Mouse (Mus musculus): ENCODE data around the gene Gatad2a. TPM values are rescaled to one million over a fixed set of nuclear protein-coding genes. Genes with fewer than 3 reads are reported as not detected.
A peak's percentile ranks its signal among the peaks of the same experiment; 100 is the strongest.

The Gatad2a gene
- 28.8 and 30.5 TPM in 2 replicates for polyA plus RNA-seq (2014; fragmentation: Nextera tagmentation; extraction: Ambion mirVana)

- Histone ChIP-seq H3K9ac (ENCODE audit: low read length) (peak within 1 kb of the TSS; percentile 75), H3K4me3 (ENCODE audit: low read depth, low read length) (peak within 1 kb of the TSS; percentile 84), H3K27ac (ENCODE audit: low read depth, low read length) (peak within 1 kb of the TSS; percentile 80), H3K36me3 (ENCODE audit: control insufficient read depth, insufficient read depth, low read length) (0 out of 2 replicates have a peak, but pooled peaks cover 3% of the 10 kb centered on the region), H3K4me2 (ENCODE audit: low read length) (peak within 1 kb of the TSS; percentile 75), H3K9me3 (replicated peaks; ENCODE audit: control insufficient read depth, low read length) (no peaks in the 10 kb centered on the region), H3K4me1 (ENCODE audit: control insufficient read depth, insufficient read depth, low read length) (peaks cover 8% of the 10 kb centered on the region), H3K27me3 (replicated peaks; ENCODE audit: control insufficient read depth, insufficient read depth, low read length) (no peaks in the 10 kb centered on the region)
- WGBS = under 1% methylated on average over 56 of the region's 87 CpGs
- DNase-seq (ENCODE audit: low spot score) (peak; percentile 100), ATAC-seq (peak; percentile 100)
Observed at GRCm38 (mm10) chr8:69995776-69996588, at the start of gene Gatad2a. Gatad2a (minus strand) TSS chr8:69996384.

GRCm38 (mm10) chr8:70043996-70044395 is 47.8 kb upstream of the Gatad2a start:
- H3K4me2 ChIP-seq (ENCODE audit: low read length) = peak overlapping the region; percentile 88
- H3K4me1 ChIP-seq (ENCODE audit: control insufficient read depth, insufficient read depth, low read length) = peaks cover 20% of the 10 kb centered on the region
- WGBS = 87% methylated on average over 5 of the region's 5 CpGs
- DNase-seq (ENCODE audit: low spot score) (no peak), ATAC-seq (no peak)
- H3K4me3 ChIP-seq (ENCODE audit: low read depth, low read length) = no peak overlapping the region; the same call in 1 of the 2 replicates
- no peak overlapping the region for H3K27ac ChIP-seq (ENCODE audit: low read depth, low read length)
- peaks cover 8% of the 10 kb centered on the region for H3K36me3 ChIP-seq (ENCODE audit: control insufficient read depth, insufficient read depth, low read length)
- no peaks in the 10 kb centered on the region for H3K9me3 ChIP-seq (replicated peaks; ENCODE audit: control insufficient read depth, low read length)
- H3K9ac ChIP-seq (ENCODE audit: low read length) = no peak overlapping the region
- H3K27me3 ChIP-seq (replicated peaks; ENCODE audit: control insufficient read depth, insufficient read depth, low read length) = no peaks in the 10 kb centered on the region

GRCm38 (mm10) chr8:70042583-70043455 is 46.6 kb upstream of the Gatad2a start, which contains the start of the genes Mau2 and Sugp1:
Mau2 (minus strand) TSS chr8:70042734.
Sugp1 (plus strand) TSS chr8:70042813.
- Histone ChIP-seq H3K27ac (ENCODE audit: low read depth, low read length) (peak within 1 kb of the TSS; percentile 64), H3K4me2 (ENCODE audit: low read length) (peak within 1 kb of the TSS; percentile 88), H3K27me3 (replicated peaks; ENCODE audit: control insufficient read depth, insufficient read depth, low read length) (no peaks in the 10 kb centered on the region), H3K4me3 (ENCODE audit: low read depth, low read length) (peak within 1 kb of the TSS; percentile 100), H3K4me1 (ENCODE audit: control insufficient read depth, insufficient read depth, low read length) (peaks cover 20% of the 10 kb centered on the region), H3K9me3 (replicated peaks; ENCODE audit: control insufficient read depth, low read length) (no peaks in the 10 kb centered on the region), H3K9ac (ENCODE audit: low read length) (peak within 1 kb of the TSS; percentile 98), H3K36me3 (ENCODE audit: control insufficient read depth, insufficient read depth, low read length) (no peaks in the 10 kb centered on the region)
- under 1% methylated on average over 65 of the region's 65 CpGs for WGBS
- DNase-seq (ENCODE audit: low spot score) = peak; percentile 98
- ATAC-seq = peak; percentile 98

- no peaks in the 10 kb centered on the region for H3K9me3 ChIP-seq (replicated peaks; ENCODE audit: control insufficient read depth, low read length)
Observed at GRCm38 (mm10) chr8:70041885-70042546, 45.8 kb upstream of the Gatad2a start.

GRCm38 (mm10) chr8:70037994-70038393 is 41.8 kb upstream of the Gatad2a start:
- Histone ChIP-seq H3K27ac (ENCODE audit: low read depth, low read length) (no peak overlapping the region), H3K27me3 (replicated peaks; ENCODE audit: control insufficient read depth, insufficient read depth, low read length) (no peaks in the 10 kb centered on the region), H3K4me3 (ENCODE audit: low read depth, low read length) (no peak overlapping the region), H3K4me1 (ENCODE audit: control insufficient read depth, insufficient read depth, low read length) (peaks cover 14% of the 10 kb centered on the region), H3K9ac (ENCODE audit: low read length) (no peak overlapping the region), H3K36me3 (ENCODE audit: control insufficient read depth, insufficient read depth, low read length) (peaks cover 6% of the 10 kb centered on the region; the same call in 1 of the 2 replicates), H3K9me3 (replicated peaks; ENCODE audit: control insufficient read depth, low read length) (no peaks in the 10 kb centered on the region), H3K4me2 (ENCODE audit: low read length) (no peak overlapping the region)
- DNase-seq (ENCODE audit: low spot score) (no peak), ATAC-seq (no peak)
- 88% methylated on average over 1 of the region's 1 CpGs for WGBS

More at GRCm38 (mm10) chr8:70041885-70042546, 45.8 kb upstream of the Gatad2a start:
- Histone ChIP-seq H3K9ac (ENCODE audit: low read length) (peak overlapping the region; percentile 98), H3K4me3 (ENCODE audit: low read depth, low read length) (peak overlapping the region; percentile 100), H3K36me3 (ENCODE audit: control insufficient read depth, insufficient read depth, low read length) (peaks cover 3% of the 10 kb centered on the region; the same call in 1 of the 2 replicates), H3K27me3 (replicated peaks; ENCODE audit: control insufficient read depth, insufficient read depth, low read length) (no peaks in the 10 kb centered on the region), H3K4me1 (ENCODE audit: control insufficient read depth, insufficient read depth, low read length) (peaks cover 20% of the 10 kb centered on the region), H3K27ac (ENCODE audit: low read depth, low read length) (peak overlapping the region; percentile 64; the same call in 1 of the 2 replicates), H3K4me2 (ENCODE audit: low read length) (peak overlapping the region; percentile 88)
- 2% methylated on average over 47 of the region's 47 CpGs for WGBS
- ATAC-seq (no peak; the same call in 1 of the 2 replicates), DNase-seq (ENCODE audit: low spot score) (peak; percentile 9)

- Histone ChIP-seq H3K27ac (ENCODE audit: low read depth, low read length) (no peak overlapping the region), H3K4me3 (ENCODE audit: low read depth, low read length) (no peak overlapping the region), H3K4me1 (ENCODE audit: control insufficient read depth, insufficient read depth, low read length) (no peaks in the 10 kb centered on the region), H3K36me3 (ENCODE audit: control insufficient read depth, insufficient read depth, low read length) (peaks cover 78% of the 10 kb centered on the region), H3K4me2 (ENCODE audit: low read length) (no peak overlapping the region), H3K27me3 (replicated peaks; ENCODE audit: control insufficient read depth, insufficient read depth, low read length) (no peaks in the 10 kb centered on the region), H3K9ac (ENCODE audit: low read length) (no peak overlapping the region), H3K9me3 (replicated peaks; ENCODE audit: control insufficient read depth, low read length) (no peaks in the 10 kb centered on the region)
- ATAC-seq (no peak), DNase-seq (ENCODE audit: low spot score) (no peak)
- 97% methylated on average over 1 of the region's 1 CpGs for WGBS
Observed at GRCm38 (mm10) chr8:70030255-70030654, 34.1 kb upstream of the Gatad2a start.

GRCm38 (mm10) chr8:70026151-70026550 is 30.0 kb upstream of the Gatad2a start:
- no peaks in the 10 kb centered on the region for H3K27me3 ChIP-seq (replicated peaks; ENCODE audit: control insufficient read depth, insufficient read depth, low read length)
- H3K27ac ChIP-seq (ENCODE audit: low read depth, low read length) = no peak overlapping the region
- DNase-seq (ENCODE audit: low spot score) = no peak
- no peak for ATAC-seq
- WGBS = 94% methylated on average over 2 of the region's 2 CpGs
- H3K36me3 ChIP-seq (ENCODE audit: control insufficient read depth, insufficient read depth, low read length) = peaks cover 100% of the 10 kb centered on the region
- H3K4me3 ChIP-seq (ENCODE audit: low read depth, low read length) = no peak overlapping the region
- H3K9me3 ChIP-seq (replicated peaks; ENCODE audit: control insufficient read depth, low read length) = no peaks in the 10 kb centered on the region
- H3K4me1 ChIP-seq (ENCODE audit: control insufficient read depth, insufficient read depth, low read length) = no peaks in the 10 kb centered on the region
- H3K9ac ChIP-seq (ENCODE audit: low read length) = no peak overlapping the region
- H3K4me2 ChIP-seq (ENCODE audit: low read length) = no peak overlapping the region

GRCm38 (mm10) chr8:70023596-70023995 is 27.4 kb upstream of the Gatad2a start:
- Histone ChIP-seq H3K4me2 (ENCODE audit: low read length) (no peak overlapping the region), H3K27me3 (replicated peaks; ENCODE audit: control insufficient read depth, insufficient read depth, low read length) (no peaks in the 10 kb centered on the region), H3K36me3 (ENCODE audit: control insufficient read depth, insufficient read depth, low read length) (peaks cover 100% of the 10 kb centered on the region), H3K4me1 (ENCODE audit: control insufficient read depth, insufficient read depth, low read length) (no peaks in the 10 kb centered on the region), H3K27ac (ENCODE audit: low read depth, low read length) (no peak overlapping the region), H3K4me3 (ENCODE audit: low read depth, low read length) (no peak overlapping the region), H3K9me3 (replicated peaks; ENCODE audit: control insufficient read depth, low read length) (no peaks in the 10 kb centered on the region), H3K9ac (ENCODE audit: low read length) (no peak overlapping the region)
- 41% methylated on average over 8 of the region's 8 CpGs for WGBS
- DNase-seq (ENCODE audit: low spot score) (no peak), ATAC-seq (no peak)

All from forebrain, embryonic 14.5 days (tissue).